Mouse (Mus musculus): ENCODE results near the gene Prps1l3. TPM values are rescaled to one million over a fixed set of nuclear protein-coding genes. Genes with fewer than 3 reads are reported as not detected.

Prps1l3 gene
- total RNA-seq, 1 experiment from 2014 or later, result 45.3 TPM

- peak; percentile 50; the same call in 1 of the 2 replicates for ATAC-seq (ENCODE audit: extremely low read depth, insufficient number of reproducible peaks, low FRiP score, poor library complexity, severe bottlenecking)
Observed at GRCm38 (mm10) chr12:57231085-57231875, 1.1 kb downstream of the Prps1l3 start.

- no peak for ATAC-seq (ENCODE audit: extremely low read depth, insufficient number of reproducible peaks, low FRiP score, poor library complexity, severe bottlenecking)
Observed at GRCm38 (mm10) chr12:57233386-57233785, 3.2 kb downstream of the Prps1l3 start.

GRCm38 (mm10) chr12:57243671-57244495 is 13.7 kb downstream of the Prps1l3 start:
- no peak for ATAC-seq (ENCODE audit: extremely low read depth, insufficient number of reproducible peaks, low FRiP score, poor library complexity, severe bottlenecking)

GRCm38 (mm10) chr12:57258572-57258971 is 28.4 kb downstream of the Prps1l3 start:
- ATAC-seq (ENCODE audit: extremely low read depth, insufficient number of reproducible peaks, low FRiP score, poor library complexity, severe bottlenecking), result no peak

GRCm38 (mm10) chr12:57275456-57275855 is 45.2 kb downstream of the Prps1l3 start:
- no peak for ATAC-seq (ENCODE audit: extremely low read depth, insufficient number of reproducible peaks, low FRiP score, poor library complexity, severe bottlenecking)

- ATAC-seq (ENCODE audit: extremely low read depth, insufficient number of reproducible peaks, low FRiP score, poor library complexity, severe bottlenecking), result no peak
Observed at GRCm38 (mm10) chr12:57281155-57282114, 51.2 kb downstream of the Prps1l3 start.

- no peak for ATAC-seq (ENCODE audit: extremely low read depth, insufficient number of reproducible peaks, low FRiP score, poor library complexity, severe bottlenecking)
Observed at GRCm38 (mm10) chr12:57285303-57286059, 55.3 kb downstream of the Prps1l3 start.

Other genes with a start within 250 kb of the Prps1l3 start
- gene Slc25a21, start 32.9 kb upstream of the Prps1l3 start, total RNA-seq (2017), result not detected in 2 replicates
- gene Mipol1, start within 50 bp of the Prps1l3 start, total RNA-seq (2017), result 6.5 and 12.0 TPM in 2 replicates